ENCODE assay signal across 8 mouse cellular contexts in the genomic region with DNA sequence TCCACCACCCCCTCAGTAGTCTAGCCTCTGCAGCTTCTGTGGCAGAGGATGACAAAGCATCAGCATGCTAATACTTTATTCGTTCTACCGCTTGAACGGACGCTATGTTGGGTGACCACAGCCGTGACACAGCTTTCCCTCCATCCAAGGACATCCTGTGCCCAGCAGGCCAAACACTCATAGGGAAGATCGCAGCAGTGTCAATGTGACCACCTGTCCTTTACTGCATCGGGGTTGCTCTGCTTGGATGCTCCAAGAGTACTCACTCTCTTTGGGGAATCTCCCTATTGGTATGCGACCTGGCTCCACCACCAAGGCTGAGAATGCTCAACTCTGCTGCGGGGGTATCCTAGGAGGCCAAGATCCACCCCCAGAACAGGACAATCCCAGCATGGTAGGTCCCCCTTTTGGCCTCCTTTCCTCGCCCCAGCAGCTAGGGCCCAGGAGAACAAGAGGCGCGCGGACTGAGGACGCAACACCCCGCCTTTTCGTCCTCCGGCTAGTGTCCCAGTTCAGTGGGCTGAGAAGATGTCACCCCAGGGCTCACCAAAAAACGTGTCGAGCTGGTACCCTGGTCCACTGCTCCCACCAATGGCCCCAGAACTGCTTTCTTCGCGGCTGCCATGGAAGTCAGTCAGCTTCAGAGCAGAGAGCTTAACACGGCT. TPM values are rescaled to one million over a fixed set of nuclear protein-coding genes. Genes with fewer than 3 reads are reported as not detected.
DNase-seq lines count a peak whose midpoint lies in the region; ATAC-seq and TF ChIP-seq lines count a peak whose summit lies in the region.

No protein-coding gene starts in this region.

- intact Hi-C loops in gastrocnemius, adult 2 months (cut with DNase I), result loop anchor here (2.0 kb wide), 1 partner anchor 203 kb away; no protein-coding TSS in a partner anchor

- H3K4me1 ChIP-seq in testis, adult 2 months (ENCODE audit: control insufficient read depth, insufficient read depth, low read length), result no peaks in the 10 kb centered on the region
- H3K4me1 ChIP-seq in forebrain, embryonic 14.5 days (ENCODE audit: control insufficient read depth, insufficient read depth, low read length), result no peaks in the 10 kb centered on the region
- peaks cover 2% of the 10 kb centered on the region; the same call in 1 of the 2 replicates for H3K4me1 ChIP-seq in midbrain, embryonic 16.5 days (ENCODE audit: control insufficient read depth, insufficient read depth, low read length)

- ATAC-seq in forebrain, embryonic 14.5 days, result no peak
- ATAC-seq in midbrain, embryonic 16.5 days, result no peak

- TF ChIP-seq CTCF in gastrocnemius, adult 2 months (IDR thresholded peaks at IDR 0.05), result no peak
- no peak for TF ChIP-seq CTCF in testis, adult 2 months (IDR thresholded peaks at IDR 0.05; ENCODE audit: control insufficient read depth, insufficient read depth, insufficient replicate concordance, low read depth, low read length)

- TF ChIP-seq POLR2A in testis, adult 2 months (IDR thresholded peaks at IDR 0.05; ENCODE audit: control insufficient read depth, low read depth, low read length), result no peak

- peak overlapping the region; percentile 59 for H3K9ac ChIP-seq in forebrain, embryonic 14.5 days (ENCODE audit: low read length)
- peak overlapping the region; percentile 66 for H3K9ac ChIP-seq in midbrain, embryonic 16.5 days (ENCODE audit: low read depth, low read length)

- peak overlapping the region; percentile 86 for H3K4me3 ChIP-seq in gastrocnemius, adult 2 months
- H3K4me3 ChIP-seq in testis, adult 2 months (ENCODE audit: control insufficient read depth, low read depth, low read length), result peak overlapping the region; percentile 74
- H3K4me3 ChIP-seq in forebrain, embryonic 14.5 days (ENCODE audit: low read depth, low read length), result peak overlapping the region; percentile 43
- H3K4me3 ChIP-seq in midbrain, embryonic 16.5 days (ENCODE audit: low read depth, low read length), result peak overlapping the region; percentile 56

- H3K27ac ChIP-seq in gastrocnemius, adult 2 months, result peak overlapping the region; percentile 81
- H3K27ac ChIP-seq in testis, adult 2 months (ENCODE audit: control insufficient read depth, insufficient read depth, low read depth, low read length), result no peak overlapping the region
- H3K27ac ChIP-seq in forebrain, embryonic 14.5 days (ENCODE audit: low read depth, low read length), result no peak overlapping the region; the same call in 1 of the 2 replicates
- H3K27ac ChIP-seq in midbrain, embryonic 16.5 days (ENCODE audit: low read length), result peak overlapping the region; percentile 76

- H3K9me3 ChIP-seq in forebrain, embryonic 14.5 days (replicated peaks; ENCODE audit: control insufficient read depth, low read length), result no peaks in the 10 kb centered on the region
- H3K9me3 ChIP-seq in midbrain, embryonic 16.5 days (replicated peaks; ENCODE audit: control insufficient read depth, low read length, poor library complexity, severe bottlenecking), result no peaks in the 10 kb centered on the region

- DNase-seq in gastrocnemius, adult 2 months, result no peak
- DNase-seq in gastrocnemius, postnatal 25 days, result no peak
- DNase-seq in testis, postnatal 14 days (ENCODE audit: low spot score), result no peak
- DNase-seq in forebrain, embryonic 14.5 days (ENCODE audit: low spot score), result peak; percentile 3
- DNase-seq in layer of hippocampus, postnatal 14 days (ENCODE audit: low spot score in 2 of 2), result peak; percentile 14 to 23
- no peak for DNase-seq in thymus, adult 18-20 months

- WGBS in forebrain, embryonic 14.5 days, result 34% methylated on average over 22 of the region's 22 CpGs
- WGBS in midbrain, embryonic 16.5 days, result 27% methylated on average over 22 of the region's 22 CpGs

- no peaks in the 10 kb centered on the region for H3K36me3 ChIP-seq in testis, adult 2 months (ENCODE audit: control insufficient read depth, insufficient read depth, low read length)
- H3K36me3 ChIP-seq in forebrain, embryonic 14.5 days (ENCODE audit: control insufficient read depth, insufficient read depth, low read length), result no peaks in the 10 kb centered on the region
- H3K36me3 ChIP-seq in midbrain, embryonic 16.5 days (ENCODE audit: control insufficient read depth, insufficient read depth, low read length), result no peaks in the 10 kb centered on the region

- H3K27me3 ChIP-seq in testis, adult 2 months (ENCODE audit: control insufficient read depth, insufficient read depth, low read length), result no peaks in the 10 kb centered on the region
- H3K27me3 ChIP-seq in forebrain, embryonic 14.5 days (replicated peaks; ENCODE audit: control insufficient read depth, insufficient read depth, low read length), result no peaks in the 10 kb centered on the region
- no peaks in the 10 kb centered on the region for H3K27me3 ChIP-seq in midbrain, embryonic 16.5 days (ENCODE audit: control insufficient read depth, insufficient read depth, low read depth, low read length)

- peak overlapping the region; percentile 60 for H3K4me2 ChIP-seq in forebrain, embryonic 14.5 days (ENCODE audit: low read length)
- H3K4me2 ChIP-seq in midbrain, embryonic 16.5 days (ENCODE audit: low read length), result peak overlapping the region; percentile 58

RNA-seq across cellular contexts. Expression of gene Gk, which starts 0.6 kb away (rescaled TPM):
- total RNA-seq in gastrocnemius, adult 2 months (2021), result 1 to 10 TPM; 1.5 to 2.1 TPM
- 1 to 10 TPM; 1.3 to 3.6 TPM for total RNA-seq in gastrocnemius, postnatal 25 days (2021)
- polyA plus RNA-seq in testis, adult 2 months (2012; rRNA removed), result 0.69 and 1.5 TPM in 2 replicates
- 7.7 and 7.8 TPM in 2 replicates for polyA plus RNA-seq in forebrain, embryonic 14.5 days (2014; fragmentation: Nextera tagmentation; extraction: Ambion mirVana)
- total RNA-seq in layer of hippocampus, postnatal 14 days (2021), result 10 to 100 TPM; 25.6 to 32.5 TPM
- polyA plus RNA-seq in midbrain, embryonic 16.5 days (2015; fragmentation: Nextera tagmentation; extraction: Ambion mirVana), result 10.4 and 13.3 TPM in 2 replicates

Comparison
In these comparisons a context has a peak if more than half of its experiments do, and no peak if none do; other contexts are left out.
1. DNase-seq: peak in forebrain, embryonic 14.5 days (single experiment) and layer of hippocampus, postnatal 14 days (2 of 2); none in gastrocnemius, adult 2 months (single experiment), gastrocnemius, postnatal 25 days (single experiment), testis, postnatal 14 days (single experiment) and thymus, adult 18-20 months (0 of 2).
2. H3K27ac ChIP-seq: peak in gastrocnemius, adult 2 months (single experiment) and midbrain, embryonic 16.5 days (single experiment); none in testis, adult 2 months (single experiment) and forebrain, embryonic 14.5 days (single experiment).
3. RNA of gene Gk, which starts 0.6 kb away (total RNA-seq): 25.6 to 32.5 TPM in layer of hippocampus, postnatal 14 days; 1.3 to 3.6 TPM in gastrocnemius, postnatal 25 days and 1.5 to 2.1 TPM in gastrocnemius, adult 2 months; every median in the first group is over 4 times any median in the second.
4. Peak in every context shown above with its lines, with median percentiles within 50 percentile points of each other: H3K4me3 ChIP-seq.